Mouse (Mus musculus) hematopoietic stem cell, adult 5-6 weeks (primary cell): ENCODE results near the gene Olfr1396. TPM values are rescaled to one million over a fixed set of nuclear protein-coding genes. Genes with fewer than 3 reads are reported as not detected.

ENCODE experiments used
- ATAC-seq, 2 experiments: fragments of 125-278 bp in 1 of 2; replicated peaks in 1 of 2; 2 replicates each; pipeline ENCODE4 v1.8.0; 2016 to 2017; ENCODE audit warnings: inconsistent platforms in 2 of 2, mild to moderate bottlenecking in 2 of 2, moderate number of reproducible peaks in 2 of 2, low read depth in 1 of 2, moderate TSS enrichment in 1 of 2; ENCODE audit not compliant: low FRiP score in 2 of 2, poor library complexity in 2 of 2, severe bottlenecking in 2 of 2, insufficient read depth in 1 of 2, low TSS enrichment in 1 of 2
- total RNA-seq: library from RNA; stranded (forward); fragments of 172-1452, 232-1000 nt; gene quantifications from 2 replicates; pipeline ENCODE4 v1.2.3, GENCODE M21; 2017

Gene Olfr1396
- total RNA-seq, 1 experiment from 2014 or later: not detected

- peak in 1 of 2 experiments; percentile 15; a peak in 1 of 4 replicates for ATAC-seq
These were observed 20.6 kb downstream of the Olfr1396 start for GRCm38 (mm10) chr11:49093861-49094660.

GRCm38 (mm10) chr11:49092786-49093185 is 21.9 kb downstream of the Olfr1396 start:
- ATAC-seq: peak in 1 of 2 experiments; percentile 46; a peak in 1 of 4 replicates

GRCm38 (mm10) chr11:49092053-49092586 is 22.6 kb downstream of the Olfr1396 start:
- no peak for ATAC-seq

GRCm38 (mm10) chr11:49091171-49091570 is 23.5 kb downstream of the Olfr1396 start:
- no peak for ATAC-seq

- ATAC-seq: no peak
These were observed 24.1 kb downstream of the Olfr1396 start for GRCm38 (mm10) chr11:49090551-49090950.

GRCm38 (mm10) chr11:49089735-49090507 is 24.8 kb downstream of the Olfr1396 start:
- no peak for ATAC-seq

- no peak for ATAC-seq
These were observed 25.6 kb downstream of the Olfr1396 start for GRCm38 (mm10) chr11:49088990-49089652.

- ATAC-seq: peak; percentile 43 to 53; a peak in 2 of 4 replicates
These were observed 26.7 kb downstream of the Olfr1396 start for GRCm38 (mm10) chr11:49087830-49088616.

GRCm38 (mm10) chr11:49086858-49087361 is 27.8 kb downstream of the Olfr1396 start:
- ATAC-seq: peak; percentile 11 to 25; a peak in 2 of 4 replicates

GRCm38 (mm10) chr11:49084875-49085274 is 29.8 kb downstream of the Olfr1396 start:
- ATAC-seq: peak; percentile 34 to 37; a peak in 1 of 4 replicates

- no peak for ATAC-seq
These were observed 30.3 kb downstream of the Olfr1396 start for GRCm38 (mm10) chr11:49084385-49084784.

- no peak for ATAC-seq
These were observed 30.9 kb downstream of the Olfr1396 start for GRCm38 (mm10) chr11:49083808-49084207.

- ATAC-seq: no peak
These were observed 31.5 kb downstream of the Olfr1396 start for GRCm38 (mm10) chr11:49083146-49083545.

- ATAC-seq: no peak
These were observed 32.8 kb downstream of the Olfr1396 start for GRCm38 (mm10) chr11:49081886-49082285.

GRCm38 (mm10) chr11:49081356-49081755 is 33.3 kb downstream of the Olfr1396 start:
- ATAC-seq: no peak

GRCm38 (mm10) chr11:49080636-49081035 is 34.0 kb downstream of the Olfr1396 start:
- no peak for ATAC-seq

GRCm38 (mm10) chr11:49078719-49079118 is 36.0 kb downstream of the Olfr1396 start:
- no peak for ATAC-seq
